Mouse (Mus musculus): ENCODE results near the gene Gm15517.

DNA sequence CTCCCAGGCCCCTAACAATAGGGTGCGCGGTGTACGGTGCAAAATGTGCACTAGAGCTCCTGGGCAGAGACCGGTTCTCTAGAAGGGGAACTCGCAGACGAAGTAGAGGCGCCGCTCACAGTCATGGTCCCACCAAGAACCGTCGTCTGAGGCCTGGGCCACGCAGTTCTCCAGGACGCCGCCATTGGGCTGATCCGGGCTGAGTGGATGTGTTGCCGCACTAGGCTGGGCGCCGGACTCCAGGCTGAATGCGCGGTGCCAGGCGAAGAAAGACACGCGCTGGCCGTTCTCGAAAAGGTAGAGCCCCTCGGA, 43.2 kb downstream of the Gm15517 start:
- TF ChIP-seq POLR2A (IDR thresholded peaks at IDR 0.05; ENCODE audit: control insufficient read depth in 1 of 2, insufficient read depth in 1 of 2, low read depth in 1 of 2, low read length in 2 of 2, poor library complexity in 1 of 2) = no peak
- no peak for TF ChIP-seq GABPA (IDR thresholded peaks at IDR 0.05; ENCODE audit: low read depth, low read length)
- TF ChIP-seq CTCF (IDR thresholded peaks at IDR 0.05 in 2 of 3, conservative IDR thresholded peaks at IDR 0.05 in 1 of 3; ENCODE audit: control insufficient read depth in 1 of 3, insufficient read depth in 1 of 3, low read depth in 2 of 3, low read length in 3 of 3, poor library complexity in 1 of 3, severe bottlenecking in 1 of 3) = no peak
- no peak for TF ChIP-seq USF2 (IDR thresholded peaks at IDR 0.05; ENCODE audit: borderline replicate concordance in 1 of 2, insufficient read depth in 1 of 2, low read depth in 1 of 2, low read length in 2 of 2)
- TF ChIP-seq ETS1 (IDR thresholded peaks at IDR 0.05; ENCODE audit: low read depth, low read length) = no peak
- TF ChIP-seq TCF12 (IDR thresholded peaks at IDR 0.05; ENCODE audit: low read depth, low read length) = no peak
- no peak for TF ChIP-seq USF1 (IDR thresholded peaks at IDR 0.05; ENCODE audit: low read depth, low read length)
- no peak for TF ChIP-seq MXI1 (IDR thresholded peaks at IDR 0.05; ENCODE audit: low read depth, low read length)
- TF ChIP-seq TBP (IDR thresholded peaks at IDR 0.05; ENCODE audit: low read depth, low read length) = no peak
- TF ChIP-seq ELF1 (IDR thresholded peaks at IDR 0.05; ENCODE audit: low read depth, low read length) = no peak
- TF ChIP-seq EP300 (IDR thresholded peaks at IDR 0.05; ENCODE audit: low read depth in 1 of 2, low read length in 2 of 2) = no peak
- no peak for TF ChIP-seq POLR2AphosphoS2 (IDR thresholded peaks at IDR 0.05; ENCODE audit: low read length)

Data from MEL (cell line).